Mouse (Mus musculus) megakaryocyte, embryonic 14.5 days (primary cell): ENCODE results near the gene Gkn1.

Experiments used
- FLI1 ChIP-seq: IDR thresholded peaks from 2 replicates; pipeline ENCODE4 v1.6.1; 2012; ENCODE audit warnings: low read length, inconsistent platforms, mixed read lengths
- GATA1 ChIP-seq: IDR thresholded peaks from 3 replicates; pipeline ENCODE4 v1.6.1; 2012; ENCODE audit warnings: mixed read lengths, low read length, inconsistent platforms, borderline replicate concordance

DNA sequence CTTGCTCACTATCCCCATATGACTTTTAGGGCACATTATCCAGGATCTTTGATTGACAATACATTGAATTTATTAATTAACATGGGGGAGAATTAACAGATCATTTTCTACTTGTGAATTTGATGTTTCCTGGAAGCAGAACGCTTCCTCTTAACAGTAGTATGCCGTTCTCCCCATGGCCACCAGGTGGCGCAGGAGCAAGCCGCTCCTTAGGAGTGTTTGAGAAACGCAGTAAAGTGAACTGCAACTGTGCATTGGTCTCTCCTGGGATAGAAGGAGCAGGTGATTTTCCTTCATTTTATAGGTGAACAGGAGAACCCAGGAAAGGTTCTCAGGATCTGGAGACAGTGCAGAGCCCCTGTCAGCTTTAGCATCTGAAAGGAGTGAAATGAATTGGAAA is 48.4 kb upstream of the Gkn1 start:
- no peak for TF ChIP-seq GATA1
- no peak for TF ChIP-seq FLI1
